Mouse (Mus musculus): ENCODE measurements at regions not wholly inside any gene's neighbourhood (a gene's known extent, or its start where the extent isn't known, plus 50 kb on each side); places are given as distances from the start of the nearest gene placed in this dataset.
"Not testable (repeated sequence)": the region's sequence is repeated elsewhere in the genome, so short reads cannot be mapped to it uniquely, and the experiment has no call there.

DNA sequence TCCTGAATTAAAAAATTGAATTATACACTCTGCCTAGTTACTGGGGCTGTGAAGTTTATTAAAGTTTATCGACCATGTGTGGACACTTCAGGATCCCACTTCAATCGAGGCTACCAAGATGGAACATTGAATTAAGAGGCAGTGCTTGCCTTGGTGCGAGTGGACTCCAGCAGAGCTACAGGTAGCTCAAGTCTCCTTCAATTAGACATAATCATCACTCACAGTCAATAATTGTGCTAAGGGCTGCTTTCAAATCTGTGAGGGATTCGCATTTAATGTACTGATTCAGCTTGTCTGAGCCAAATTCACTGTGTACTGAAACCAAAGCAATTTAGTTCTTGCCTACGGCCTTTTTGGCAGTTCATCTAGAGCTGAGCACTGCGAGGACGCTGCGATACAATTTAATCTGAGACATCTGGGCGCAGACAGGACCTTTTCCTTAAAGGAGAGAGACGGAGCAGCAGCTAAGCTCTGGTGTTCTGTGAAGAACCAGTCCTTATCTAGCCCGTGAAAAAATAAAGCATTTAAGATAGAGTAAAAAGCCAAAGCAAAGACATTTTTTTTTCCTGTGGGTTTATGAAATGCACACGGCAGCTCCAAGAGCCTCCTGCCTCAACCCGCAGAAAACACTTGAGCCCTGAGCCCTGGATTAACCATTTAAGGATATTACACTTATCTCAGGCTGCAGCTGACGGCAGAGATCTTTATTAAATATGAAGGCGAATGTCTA, 220.8 kb upstream of the Irx1 start:
- DNase-seq (ENCODE audit: low spot score), result no peak

DNA sequence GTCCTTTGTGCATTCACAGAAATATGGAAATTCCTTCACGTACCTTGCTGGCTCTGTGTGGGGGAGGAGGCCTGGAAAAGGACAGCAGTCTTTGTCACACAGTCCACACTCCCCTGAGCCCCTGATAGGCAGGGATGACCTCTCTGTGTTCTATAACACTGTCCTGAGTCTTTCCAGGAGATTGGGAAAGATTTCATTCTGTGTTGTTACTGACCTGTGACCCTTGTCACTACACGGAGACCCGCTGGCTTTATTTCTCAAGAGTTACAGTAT, 221.3 kb upstream of the Irx1 start:
- DNase-seq (ENCODE audit: low spot score), result no peak

DNA sequence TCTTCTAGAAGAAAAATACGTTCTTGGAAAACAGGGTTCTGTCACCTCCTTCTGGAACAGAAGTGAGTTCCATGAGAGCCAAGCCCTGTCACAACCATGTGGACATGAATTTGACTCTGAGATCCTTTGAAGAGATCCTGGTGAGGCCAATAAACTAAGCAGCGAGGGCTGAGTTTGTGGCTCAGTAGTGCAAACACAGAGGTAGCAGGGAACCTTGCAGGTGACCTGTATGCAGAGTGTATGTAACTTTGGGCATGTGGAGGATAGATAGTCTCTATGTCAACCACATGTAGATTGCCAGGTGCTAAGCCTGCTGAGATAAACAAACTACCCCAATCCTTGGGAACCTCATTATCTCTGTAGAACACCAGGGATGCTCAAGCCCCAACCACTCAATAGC, 232.4 kb upstream of the Irx1 start:
- DNase-seq (ENCODE audit: low spot score), result no peak

DNA sequence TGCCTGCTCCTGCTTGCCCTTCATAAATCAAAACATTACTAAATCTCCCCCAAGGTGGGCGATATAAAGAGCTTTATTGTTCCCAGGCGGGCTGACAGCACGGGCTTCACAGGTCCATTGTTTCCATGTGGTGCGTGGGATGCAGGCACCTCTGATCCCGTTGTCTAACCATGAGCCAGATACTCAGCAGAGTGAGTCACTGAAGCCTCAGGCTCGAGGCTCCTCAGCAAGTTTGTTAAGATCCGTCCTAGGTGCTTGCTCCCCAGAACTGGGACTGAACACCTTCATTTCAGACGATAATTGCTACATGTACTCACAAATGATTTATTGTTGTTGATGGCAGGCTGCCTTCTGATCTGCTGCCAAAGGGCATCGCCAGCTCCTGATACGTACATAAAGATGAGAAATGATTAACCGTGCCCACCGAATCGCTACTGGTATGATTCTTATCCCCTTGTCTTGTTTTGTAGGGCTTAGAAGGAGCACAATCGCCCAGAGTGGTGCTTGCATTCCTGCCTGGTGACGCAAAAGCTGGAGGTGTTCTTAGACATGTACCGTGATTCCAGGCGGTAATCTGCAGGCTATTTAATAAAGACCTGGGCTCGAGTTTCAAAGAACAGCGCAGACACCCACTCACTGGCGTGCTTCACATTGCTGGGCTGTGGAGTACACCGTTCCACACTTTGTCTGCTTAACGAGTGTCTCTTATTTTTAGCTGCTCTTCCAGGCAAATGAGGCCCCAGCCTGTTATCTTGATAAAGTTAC, 235.0 kb upstream of the Irx1 start:
- DNase-seq (ENCODE audit: low spot score), result no peak

DNA sequence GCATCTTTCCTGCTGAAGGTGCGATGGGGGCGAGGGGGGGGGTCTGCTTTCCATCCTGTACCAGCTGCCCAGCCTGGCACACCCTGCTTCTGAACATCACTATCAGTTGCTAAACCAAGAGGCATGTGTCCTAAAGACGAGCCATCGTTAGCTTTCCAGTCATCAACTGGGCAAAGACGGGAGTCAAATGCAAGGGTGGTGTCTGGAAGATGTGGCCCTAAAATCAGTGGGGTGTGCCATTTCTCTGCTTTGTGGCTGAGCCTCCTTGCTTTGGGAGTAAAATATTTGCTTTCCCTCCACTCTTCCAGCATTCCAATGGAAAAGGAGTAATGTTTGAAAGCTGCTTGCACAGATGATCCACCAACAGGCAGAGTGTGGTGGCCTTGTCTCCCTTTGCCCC, 246.0 kb upstream of the Irx1 start:
- no peak for DNase-seq (ENCODE audit: low spot score)

DNA sequence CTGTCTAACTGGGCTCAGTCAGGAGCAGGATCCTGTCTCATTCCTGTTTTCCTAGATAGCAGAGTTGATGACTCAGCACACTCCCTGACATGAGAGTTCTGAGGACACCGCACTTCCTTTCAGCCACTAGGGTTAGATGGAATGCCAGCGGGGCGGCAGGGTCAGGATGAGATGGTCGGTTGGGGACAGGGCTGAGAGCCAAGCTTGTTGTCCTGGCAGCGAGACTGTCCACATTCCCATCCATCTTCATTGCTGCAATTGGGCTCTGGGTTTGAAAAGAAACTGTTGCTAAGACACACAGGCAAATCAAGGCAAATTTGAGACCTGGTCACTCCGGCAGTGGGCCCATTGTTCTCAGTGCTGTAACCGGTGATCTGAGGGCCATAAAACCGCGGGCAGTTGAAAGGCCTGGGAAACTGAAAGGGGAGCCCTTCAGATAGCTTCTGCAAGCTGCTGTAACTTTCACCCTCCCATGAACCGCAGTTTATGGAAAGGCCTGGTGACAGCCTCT, 246.5 kb upstream of the Irx1 start:
- DNase-seq (ENCODE audit: low spot score), result no peak

DNA sequence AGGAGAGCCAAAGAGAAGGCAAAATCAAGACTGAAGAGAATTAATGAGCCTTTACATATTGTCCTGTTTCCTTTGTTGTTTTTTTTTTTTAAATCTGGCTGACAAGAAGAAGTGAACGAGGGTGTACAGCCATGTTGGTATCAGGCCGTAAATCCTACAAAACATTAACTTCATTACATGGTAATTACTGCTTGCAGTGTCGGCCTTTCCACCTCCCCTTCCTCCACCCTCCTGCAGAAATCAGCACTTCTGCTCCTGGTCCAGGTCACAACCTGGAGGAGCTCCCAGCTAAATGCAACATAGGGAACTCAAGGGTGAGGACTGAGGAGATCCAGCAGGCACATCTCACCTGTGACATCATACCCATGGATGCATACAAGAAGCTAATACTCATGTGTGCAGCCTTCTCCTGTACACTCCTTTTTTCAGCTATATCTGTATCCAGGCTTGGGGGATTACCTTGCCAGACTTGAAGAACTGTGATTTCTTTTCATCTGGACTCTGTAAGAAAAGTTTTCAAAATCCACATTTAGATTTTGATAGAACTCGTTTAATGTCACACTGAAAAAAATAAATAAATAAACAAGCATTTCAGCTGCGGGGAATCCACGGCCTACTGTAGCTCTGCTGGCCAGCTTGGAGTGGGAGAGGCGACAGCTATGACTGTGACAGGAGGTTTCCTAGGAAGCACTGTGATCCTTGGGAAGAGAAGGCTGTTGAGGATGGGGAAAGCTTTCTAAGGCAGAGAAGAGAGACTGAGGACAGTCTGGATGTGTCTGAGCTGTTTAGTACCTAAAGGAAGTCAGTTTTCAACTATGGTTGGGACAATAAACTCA, 247.2 kb upstream of the Irx1 start:
- DNase-seq (ENCODE audit: low spot score), result no peak

DNA sequence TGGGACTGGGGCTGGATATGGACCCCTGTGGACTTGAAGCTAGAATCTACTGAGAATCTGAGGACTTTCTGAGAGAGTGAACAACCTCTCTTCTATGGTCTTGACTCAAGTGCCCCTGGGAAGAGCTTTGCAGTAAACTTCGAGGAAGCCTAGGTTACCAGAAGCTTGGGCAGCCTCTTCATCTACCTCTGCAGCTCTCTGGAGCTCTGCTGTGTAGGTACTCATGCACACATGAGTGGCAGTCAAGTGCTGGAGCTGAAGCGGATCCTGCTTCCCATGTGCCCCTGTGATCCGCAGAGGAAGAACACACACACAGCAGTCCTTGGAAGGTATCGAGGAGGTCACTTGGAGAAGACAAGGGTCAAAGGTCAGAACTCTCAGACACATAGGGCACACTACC, 248.2 kb upstream of the Irx1 start:
- DNase-seq (ENCODE audit: low spot score), result no peak

DNA sequence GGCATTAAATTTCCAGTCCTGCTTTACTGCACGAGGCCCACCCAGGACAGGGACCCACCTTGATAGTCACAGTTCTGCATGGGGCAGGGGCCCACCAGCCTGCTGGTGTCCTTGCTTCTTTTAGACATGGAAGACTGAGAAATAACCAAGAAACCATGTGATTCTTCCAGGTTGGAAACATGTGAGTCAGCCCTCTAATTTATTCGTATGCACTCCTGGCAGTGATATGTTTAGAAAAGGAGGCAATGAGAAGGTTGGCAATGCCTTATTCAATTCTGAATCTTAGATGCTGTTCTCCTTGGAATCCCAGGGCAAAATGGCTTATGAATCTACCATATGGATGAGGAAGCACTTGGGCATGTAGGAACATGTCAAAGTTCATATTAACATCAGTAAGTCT, 249.2 kb upstream of the Irx1 start:
- DNase-seq (ENCODE audit: low spot score), result no peak

DNA sequence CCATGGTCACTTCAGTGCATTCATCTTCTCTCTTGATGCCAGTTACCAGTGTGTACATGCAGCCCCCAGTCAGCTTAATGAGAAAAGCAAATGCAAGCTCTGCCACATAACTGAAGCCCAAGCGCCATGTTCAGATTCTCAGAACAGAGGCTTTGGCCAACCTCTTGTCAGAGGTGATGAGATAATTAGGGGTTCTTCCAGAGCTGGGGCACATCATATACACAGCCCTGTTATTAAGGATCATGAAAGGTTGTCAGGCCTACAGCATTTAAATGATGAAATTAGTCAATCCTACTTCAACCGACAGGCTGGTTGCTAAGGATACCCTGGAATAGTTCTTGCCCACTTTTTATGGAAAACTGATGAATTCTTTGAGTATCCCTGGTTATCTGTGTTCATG, 255.8 kb upstream of the Irx1 start:
- DNase-seq (ENCODE audit: low spot score), result no peak

DNA sequence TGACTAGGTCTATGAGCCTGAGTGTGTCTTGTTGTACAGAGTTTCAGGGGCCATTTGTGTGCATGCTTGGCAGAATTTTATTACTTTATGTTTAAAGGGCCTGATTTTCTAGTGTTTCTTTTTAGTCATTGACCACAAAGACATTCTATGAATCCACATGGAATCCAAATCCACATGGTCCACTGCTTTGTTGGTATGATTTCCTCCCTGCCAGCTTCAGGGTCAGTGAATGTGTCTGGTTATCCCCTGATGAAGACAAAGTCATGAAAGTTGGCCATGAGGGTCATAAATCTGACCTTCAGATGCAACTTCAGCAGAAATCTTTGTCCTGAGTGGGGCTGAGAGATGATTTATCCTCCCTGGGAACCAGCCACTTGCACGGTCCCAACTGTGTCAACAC, 263.6 kb upstream of the Irx1 start:
- DNase-seq (ENCODE audit: low spot score), result no peak

DNA sequence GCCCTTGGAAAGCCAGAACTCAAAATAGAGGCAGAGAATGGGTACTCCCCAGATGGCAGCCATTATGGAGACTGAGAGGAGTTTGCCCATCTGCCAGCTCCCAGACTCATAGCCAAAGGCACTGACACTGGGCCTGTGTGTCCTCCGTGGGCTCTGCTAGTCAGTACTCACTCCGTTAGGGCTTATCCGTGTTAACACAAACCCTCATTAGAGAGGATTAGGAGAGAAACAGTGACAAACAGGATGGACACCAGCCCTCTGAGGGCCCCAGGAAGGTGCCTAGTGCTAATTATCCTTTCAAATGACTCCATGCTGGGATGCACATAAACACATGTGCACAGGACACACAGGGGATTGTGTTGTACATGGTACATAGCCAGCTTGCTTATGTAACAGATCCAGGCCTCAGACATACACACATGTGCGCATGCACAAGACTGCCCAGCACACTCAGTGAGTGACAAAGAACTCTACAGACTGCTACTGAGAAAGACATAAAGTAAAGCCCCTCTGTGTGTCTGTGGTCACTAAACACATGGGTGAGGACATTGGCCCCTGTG, 267.6 kb upstream of the Irx1 start:
- DNase-seq (ENCODE audit: low spot score), result no peak

DNA sequence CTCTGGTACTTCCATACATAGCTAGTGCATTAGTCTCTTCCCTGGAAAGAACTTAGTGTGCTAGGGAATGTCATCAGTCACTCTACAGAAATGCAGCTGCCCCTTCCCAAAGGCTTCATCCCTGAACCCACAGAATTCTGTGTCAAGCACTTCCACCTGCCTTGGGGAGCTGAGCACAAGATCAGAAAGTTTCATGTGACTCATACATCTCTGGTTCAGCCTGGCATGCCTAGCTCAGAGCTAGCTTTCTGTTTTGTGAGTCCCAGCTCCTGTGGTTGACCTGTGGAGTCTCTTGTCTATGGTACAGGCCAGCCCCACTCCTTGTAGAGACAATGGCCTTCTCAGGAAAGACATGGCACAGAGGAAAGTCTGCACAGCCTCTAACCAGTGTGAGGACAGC, 268.6 kb upstream of the Irx1 start:
- no peak for DNase-seq (ENCODE audit: low spot score)

DNA sequence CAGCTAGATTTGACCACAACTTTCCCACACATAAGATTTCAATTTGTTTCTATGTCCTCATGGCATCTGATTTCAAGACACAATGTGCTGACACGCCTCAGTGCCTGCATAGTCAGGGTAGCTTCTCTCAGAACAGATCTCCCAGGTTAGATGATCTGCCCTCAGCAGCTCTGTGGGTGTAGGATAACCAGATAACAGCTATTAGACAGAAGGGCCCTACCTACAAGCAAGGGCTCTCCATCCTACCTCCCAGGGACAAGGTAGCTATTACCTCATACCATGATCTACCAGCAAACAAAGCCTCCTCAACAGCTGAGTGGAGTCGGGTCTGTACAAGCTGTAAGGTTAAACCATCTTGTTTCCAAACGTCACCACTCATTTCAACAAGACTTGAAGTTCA, 278.4 kb upstream of the Irx1 start:
- no peak for DNase-seq (ENCODE audit: low spot score)

DNA sequence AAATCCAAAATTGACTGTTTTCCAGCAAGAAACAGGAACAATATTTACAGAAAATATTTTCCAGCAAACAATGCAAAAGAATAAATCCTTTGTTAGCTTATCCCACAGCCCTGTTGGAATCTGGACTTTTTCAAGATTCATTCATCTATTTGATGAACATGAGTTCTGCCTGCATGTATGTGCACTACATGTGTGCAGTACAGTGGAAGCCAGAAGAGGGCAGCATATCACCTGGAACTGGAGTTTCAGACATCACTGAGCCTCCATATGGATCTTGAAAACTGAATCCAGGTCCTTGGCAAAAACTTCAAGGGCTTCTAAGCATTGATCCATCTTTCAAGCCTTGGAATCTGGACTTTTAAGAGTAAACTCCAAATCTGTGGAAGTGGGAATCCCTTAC, 286.9 kb upstream of the Irx1 start:
- no peak for DNase-seq (ENCODE audit: low spot score)

DNA sequence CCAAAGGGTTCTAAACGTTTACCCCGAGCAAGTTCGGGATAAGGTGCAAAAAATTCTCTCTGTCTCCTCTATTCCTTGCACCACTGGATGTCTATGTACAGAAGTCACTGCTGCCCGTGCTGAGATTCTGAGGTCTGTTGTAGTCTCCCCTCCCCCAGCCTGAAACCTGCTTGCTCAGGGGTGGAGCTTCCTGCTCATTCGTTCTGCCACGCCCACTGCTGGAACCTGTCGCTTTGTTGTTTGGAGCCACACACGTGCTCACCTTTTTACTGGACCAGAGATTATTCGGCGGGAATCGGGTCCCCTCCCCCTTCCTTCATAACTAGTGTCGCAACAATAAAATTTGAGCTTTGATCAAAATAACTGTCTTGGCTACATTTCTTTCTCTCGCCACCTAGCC, 289.7 kb upstream of the Irx1 start:
- not testable (repeated sequence) for DNase-seq (ENCODE audit: low spot score)

DNA sequence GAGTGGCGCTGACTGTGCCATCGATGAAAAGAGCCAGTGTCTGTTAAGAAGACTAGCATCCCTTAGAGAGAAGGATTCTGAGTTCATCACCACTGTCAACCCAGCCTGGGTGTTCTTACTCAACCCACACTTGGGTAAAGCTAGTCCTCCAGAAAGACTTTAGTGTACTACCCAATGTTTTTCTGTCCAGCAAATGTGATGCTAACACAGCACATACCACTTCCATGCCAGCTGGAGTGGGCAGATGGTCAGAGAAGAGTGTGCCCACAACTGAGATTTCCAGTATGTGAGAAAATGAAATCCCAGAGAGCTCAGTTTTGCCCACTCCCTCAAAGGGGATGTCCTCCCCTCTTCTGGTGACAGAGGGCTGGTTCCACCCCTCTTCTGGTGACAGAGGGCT, 295.3 kb upstream of the Irx1 start:
- no peak for DNase-seq (ENCODE audit: low spot score)

DNA sequence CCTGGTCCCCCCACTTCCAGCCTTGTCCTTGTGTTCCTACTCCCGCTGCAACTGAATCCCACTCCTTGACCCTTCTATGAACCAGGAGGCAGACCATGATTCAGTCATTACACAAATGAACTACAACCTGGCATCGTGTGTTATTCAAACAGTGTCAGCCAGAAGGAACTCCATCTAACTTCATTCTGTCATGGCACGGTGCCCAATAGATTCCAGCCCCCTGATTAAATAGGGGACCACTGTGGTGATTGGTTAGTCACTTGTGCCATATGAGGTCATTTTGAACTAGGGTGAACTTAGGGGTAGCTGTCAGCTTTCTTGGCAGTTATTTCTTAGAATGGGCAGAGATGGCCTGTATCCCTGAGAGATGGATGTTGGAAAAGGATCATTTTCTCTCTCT, 300.9 kb upstream of the Irx1 start:
- no peak for DNase-seq (ENCODE audit: low spot score)

DNA sequence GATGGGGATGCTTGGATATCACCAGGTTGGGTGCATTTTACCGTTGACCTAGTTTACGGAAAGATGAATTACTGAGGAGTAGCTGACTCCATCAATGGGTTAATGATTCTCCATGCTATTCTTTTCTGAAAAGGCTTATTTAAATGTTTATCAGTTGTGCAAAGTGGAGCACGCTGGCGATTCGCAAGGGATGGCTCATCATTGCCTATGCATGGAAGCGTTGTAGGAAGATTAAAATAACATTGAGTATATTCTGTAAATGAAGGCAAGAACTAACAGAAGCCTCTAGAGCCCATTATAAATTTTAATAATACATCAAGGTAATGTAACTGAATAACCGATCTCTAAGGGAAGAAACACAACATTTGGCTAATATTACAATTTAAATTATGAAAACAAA, 301.6 kb upstream of the Irx1 start:
- no peak for DNase-seq (ENCODE audit: low spot score)

DNA sequence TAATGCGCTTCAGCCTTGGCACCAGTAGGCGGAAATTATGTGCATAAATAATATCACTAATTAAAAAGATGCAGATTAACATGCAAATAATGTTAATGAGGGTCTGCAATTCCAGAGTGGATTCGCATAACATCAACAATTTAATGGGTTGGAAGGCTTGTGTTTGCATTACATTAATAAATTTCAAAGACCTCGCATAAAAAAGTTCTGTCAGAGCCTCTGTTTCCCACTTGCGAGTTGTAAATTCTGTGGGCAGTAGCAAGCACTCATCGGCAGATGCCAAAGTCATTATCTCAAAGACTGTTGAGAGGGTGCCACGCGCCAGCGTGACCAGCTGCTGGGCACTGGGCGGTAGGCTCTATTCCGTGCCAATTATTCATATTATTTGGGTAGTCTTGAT, 302.1 kb upstream of the Irx1 start:
- no peak for DNase-seq (ENCODE audit: low spot score)

DNA sequence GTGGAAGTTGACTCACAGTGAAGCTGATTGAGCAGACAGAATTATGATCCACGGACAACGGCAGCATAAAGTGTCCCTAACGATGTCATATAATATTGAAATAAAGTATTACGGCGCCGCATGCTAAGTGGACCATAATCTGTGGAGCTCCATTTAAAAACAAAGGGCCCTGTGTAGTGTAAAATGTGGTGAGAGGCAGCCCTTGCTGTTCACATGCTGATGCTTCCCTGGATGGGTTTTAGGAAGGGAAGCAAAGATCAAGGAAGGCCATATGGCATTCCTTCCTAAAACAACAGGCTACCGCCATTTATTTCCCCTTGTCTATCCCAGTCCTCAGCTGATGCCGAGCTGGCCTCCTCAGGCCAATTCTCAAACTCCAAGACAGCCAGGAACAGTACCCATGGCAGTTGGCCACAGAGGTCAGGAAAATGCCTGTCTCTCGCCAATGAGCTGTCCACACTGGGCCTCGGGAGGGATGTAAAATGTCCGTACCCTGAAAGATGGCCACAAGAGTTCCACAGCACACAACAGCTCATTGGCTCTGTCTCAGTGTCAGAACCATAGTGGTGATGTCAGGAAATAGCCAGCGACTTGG, 302.7 kb upstream of the Irx1 start:
- DNase-seq (ENCODE audit: low spot score), result no peak

DNA sequence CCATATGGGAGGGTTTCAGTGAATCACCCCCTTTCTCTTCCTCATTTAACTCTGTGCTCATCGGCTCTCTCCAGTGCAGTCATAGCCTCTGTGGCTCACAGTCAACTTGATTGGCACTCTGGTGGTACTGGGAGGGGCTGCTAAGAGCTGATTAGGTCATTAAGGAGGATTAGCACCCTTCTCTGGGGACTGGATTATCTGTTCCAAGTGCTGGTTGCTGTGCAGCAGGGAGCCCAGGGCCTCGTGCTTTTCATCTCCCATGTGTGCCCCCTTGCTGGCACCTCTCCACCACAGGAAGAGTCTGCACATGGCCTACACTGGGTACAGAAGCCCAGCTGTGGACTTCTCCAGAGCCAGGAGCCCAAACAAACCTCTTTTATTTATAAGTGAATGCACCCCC, 316.8 kb upstream of the Irx1 start:
- no peak for DNase-seq (ENCODE audit: low spot score)

All from layer of hippocampus, adult 9-10 months (tissue).